Mouse (Mus musculus) ES-Bruce4 (cell line): Measurements from ENCODE around the gene Sp110.
"Not testable (repeated sequence)": the region's sequence is repeated elsewhere in the genome, so short reads cannot be mapped to it uniquely, and the experiment has no call there.

Experiments used
- CTCF ChIP-seq: IDR thresholded peaks from one replicate; pipeline ENCODE4 v1.8.1; 2011; ENCODE audit warnings: low read depth, low read length
- EP300 ChIP-seq: IDR thresholded peaks from 2 replicates; pipeline ENCODE4 v1.6.1; 2011; ENCODE audit warnings: low read depth, low read length; ENCODE audit not compliant: insufficient read depth
- POLR2A ChIP-seq: IDR thresholded peaks from one replicate; pipeline ENCODE4 v1.8.1; 2011; ENCODE audit warnings: low read length; ENCODE audit not compliant: insufficient read depth

- TF ChIP-seq POLR2A, CTCF, EP300: not testable (repeated sequence)
Observed at GRCm38 (mm10) chr1:85578372-85579010, 20.1 kb downstream of the Sp110 start.
